Mouse (Mus musculus) left cerebral cortex, postnatal 14 days (tissue): ENCODE measurements around the gene Csmd2. TPM values are rescaled to one million over a fixed set of nuclear protein-coding genes. Genes with fewer than 3 reads are reported as not detected.
"Not testable (repeated sequence)": the region's sequence is repeated elsewhere in the genome, so short reads cannot be mapped to it uniquely, and the experiment has no call there.

Experiments
- DNase-seq, 2 experiments: peaks; one replicate each; pipeline ENCODE4 v3.0.0; 2021 to 2022; ENCODE audit warnings: low spot score in 2 of 2, mixed read lengths in 1 of 2
- intact Hi-C: fragments of 180-260 bp; cut with DNase I; formaldehyde crosslinking; loops from one replicate; pipeline ENCODE4 v1.15.1; 2025
- total RNA-seq, 2 experiments: library from RNA; stranded (reverse); gene quantifications; 2 replicates each; pipeline ENCODE4 v1.2.3; 2021

Csmd2 gene
- total RNA-seq, 2 experiments from 2014 or later = 56.9 to 61.3 TPM

DNA sequence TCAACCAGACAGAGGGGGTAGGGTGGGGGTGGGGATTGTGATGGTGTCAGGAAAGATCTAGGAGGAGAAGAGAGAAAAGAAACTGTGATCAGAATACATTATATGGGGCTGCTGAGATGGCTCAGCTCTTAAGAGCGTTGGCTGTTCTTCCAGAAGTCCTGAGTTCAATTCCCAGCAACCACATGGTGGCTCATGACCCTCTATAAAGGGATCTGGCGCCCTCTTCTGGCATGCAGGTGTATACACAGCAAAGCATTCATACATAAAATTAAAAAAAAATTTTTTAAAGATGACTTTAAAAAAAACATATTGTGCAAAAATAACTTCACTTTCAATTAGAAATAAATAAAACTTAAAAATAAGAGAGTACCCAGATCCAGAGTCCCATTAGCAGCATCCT is 555.7 kb downstream of the Csmd2 start:
- intact Hi-C loops = no loop called here
- no peak for DNase-seq

DNA sequence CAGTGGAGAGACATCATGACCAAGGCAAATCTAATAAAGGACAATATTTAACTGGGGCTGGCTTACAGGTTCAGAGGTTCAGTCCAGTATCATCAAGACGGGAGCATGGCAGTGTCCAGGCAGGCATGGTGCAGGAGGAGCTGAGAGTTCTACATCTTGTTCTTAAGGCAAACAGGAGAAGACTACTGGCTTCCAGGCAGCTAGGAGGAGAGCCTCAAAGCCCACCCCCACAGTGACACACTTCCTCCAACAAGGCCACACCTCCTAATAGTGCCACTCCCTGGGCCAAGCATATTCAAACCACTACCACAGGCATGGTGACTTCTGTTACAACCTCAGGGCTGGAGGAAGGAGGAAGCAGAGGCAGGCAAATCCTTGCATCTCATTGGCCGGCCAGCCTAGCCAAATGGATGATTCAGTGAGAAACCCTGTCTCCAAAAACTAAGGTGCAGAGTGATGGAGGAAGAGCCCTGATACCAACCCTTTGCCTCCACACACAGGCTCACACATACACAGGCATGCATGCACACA is 556.4 kb downstream of the Csmd2 start:
- DNase-seq, intact Hi-C loops: not testable (repeated sequence)

DNA sequence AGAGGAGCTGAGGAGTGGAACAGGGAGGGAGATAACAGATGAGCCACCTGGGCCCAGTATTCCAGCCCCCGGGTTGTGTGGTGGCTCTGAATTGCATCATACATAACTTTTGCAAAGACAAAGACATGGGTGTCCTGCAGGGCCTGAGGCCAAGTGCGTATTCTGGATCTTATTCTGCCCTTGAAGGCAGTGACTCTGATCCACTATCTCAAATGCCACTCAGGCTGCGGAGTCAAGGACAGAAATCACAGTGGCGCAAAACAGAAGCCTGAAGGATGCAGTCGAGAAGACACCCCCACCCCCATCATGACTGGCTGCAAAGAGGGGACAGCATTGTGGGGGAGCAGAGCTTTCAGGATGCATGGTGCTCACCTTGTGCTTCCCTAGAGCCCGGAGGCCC is 563.1 kb downstream of the Csmd2 start:
- no peak for DNase-seq
- intact Hi-C loops = no loop called here

DNA sequence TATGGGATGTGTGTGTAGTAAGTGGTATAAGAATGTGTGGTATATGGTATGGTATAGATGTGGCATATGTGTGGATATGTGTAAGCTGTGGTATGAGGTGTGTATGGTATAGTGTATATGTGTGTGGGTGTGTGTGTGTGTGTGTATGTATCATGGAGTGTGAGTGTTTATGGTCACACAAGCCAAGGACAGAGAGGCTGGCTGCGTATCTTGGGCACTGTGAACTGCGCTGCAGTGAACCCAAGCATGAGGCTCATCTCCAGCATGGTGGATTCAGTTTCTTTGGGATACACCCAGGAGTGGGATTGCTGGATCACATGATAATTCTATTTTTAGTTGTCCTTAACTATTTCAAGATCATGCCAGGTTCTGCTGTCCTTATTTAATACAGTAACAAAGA is 566.5 kb downstream of the Csmd2 start:
- peak in 1 of 2 experiments; percentile 66 for DNase-seq
- intact Hi-C loops = no loop called here

DNA sequence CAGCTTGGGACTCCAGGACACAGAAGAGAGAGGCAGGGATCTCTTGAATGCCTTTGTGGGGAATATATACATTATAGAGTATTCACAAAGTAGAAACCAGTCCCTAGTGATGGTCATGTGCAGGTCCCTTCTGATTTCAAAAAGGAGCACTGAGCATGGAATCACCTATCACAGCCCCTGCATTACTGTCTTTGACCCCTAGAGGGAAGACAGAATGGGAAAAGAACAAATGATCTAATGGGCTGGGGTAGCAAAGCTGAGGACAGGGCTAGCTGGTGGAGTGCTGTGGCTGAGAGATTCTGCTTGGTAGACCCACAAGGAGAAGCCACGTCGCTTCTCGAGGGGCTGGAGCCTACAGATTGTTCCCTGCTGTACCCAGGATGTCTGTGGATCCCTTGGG is 572.7 kb downstream of the Csmd2 start:
- intact Hi-C loops = no loop called here
- no peak for DNase-seq

DNA sequence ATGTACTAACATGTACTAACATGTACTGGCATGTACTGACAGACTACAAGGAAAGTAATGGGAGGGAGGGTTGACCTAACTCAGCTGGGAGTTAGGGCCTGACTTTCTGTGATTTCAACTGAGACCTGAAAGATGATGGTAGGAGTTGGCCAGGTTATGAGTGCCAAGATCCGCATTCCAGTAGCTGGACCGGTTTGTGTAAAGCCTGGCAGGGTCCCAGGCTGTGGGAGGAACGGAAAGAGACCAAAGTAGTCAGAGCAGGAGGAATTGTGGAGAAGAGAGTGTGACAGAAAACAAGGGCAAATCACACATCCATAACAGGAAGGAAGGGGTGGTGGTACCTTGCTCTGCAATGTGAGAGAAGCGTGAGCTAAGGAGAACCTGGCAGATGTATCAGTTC is 588.2 kb downstream of the Csmd2 start:
- no peak for DNase-seq
- intact Hi-C loops = no loop called here

DNA sequence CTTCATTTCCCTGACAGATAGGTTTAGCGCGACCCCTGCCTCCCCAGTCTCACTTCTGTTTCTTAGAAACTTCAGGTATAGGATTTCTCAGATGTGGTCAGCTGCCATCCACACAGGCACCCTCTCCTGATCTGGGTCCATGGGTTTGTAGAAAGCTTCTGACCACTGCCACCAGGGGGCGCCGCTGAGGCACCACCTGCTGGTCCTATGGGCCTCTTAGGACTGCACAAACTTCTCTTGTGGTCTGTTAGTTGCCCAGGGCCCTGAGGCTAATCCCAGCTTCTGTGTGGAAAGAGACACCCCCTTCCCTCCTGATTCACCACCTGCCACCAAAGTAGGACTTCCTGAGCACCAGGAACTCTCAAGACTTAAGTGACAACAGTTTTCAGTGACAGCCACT is 591.5 kb downstream of the Csmd2 start:
- intact Hi-C loops = no loop called here
- no peak for DNase-seq

DNA sequence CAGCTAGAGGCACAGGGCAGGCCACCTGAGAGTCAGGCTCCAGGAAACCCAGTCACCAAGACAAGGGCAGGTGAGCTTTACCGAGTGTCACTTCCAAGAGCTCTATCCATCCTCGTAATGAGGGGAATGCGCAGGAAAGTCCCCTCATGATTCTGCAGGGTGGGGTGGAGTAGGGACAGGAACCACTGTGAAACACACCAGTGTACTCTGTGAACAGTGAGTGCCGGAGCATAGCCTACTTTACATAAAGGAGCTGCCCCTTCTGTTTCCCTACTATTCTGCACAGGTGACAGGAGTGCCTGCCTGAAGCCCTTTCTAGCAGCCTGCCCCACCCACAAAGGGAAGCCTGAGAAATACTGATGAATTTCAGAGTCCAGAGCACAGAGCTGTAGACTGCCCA is 605.6 kb downstream of the Csmd2 start:
- DNase-seq = no peak
- intact Hi-C loops = no loop called here

DNA sequence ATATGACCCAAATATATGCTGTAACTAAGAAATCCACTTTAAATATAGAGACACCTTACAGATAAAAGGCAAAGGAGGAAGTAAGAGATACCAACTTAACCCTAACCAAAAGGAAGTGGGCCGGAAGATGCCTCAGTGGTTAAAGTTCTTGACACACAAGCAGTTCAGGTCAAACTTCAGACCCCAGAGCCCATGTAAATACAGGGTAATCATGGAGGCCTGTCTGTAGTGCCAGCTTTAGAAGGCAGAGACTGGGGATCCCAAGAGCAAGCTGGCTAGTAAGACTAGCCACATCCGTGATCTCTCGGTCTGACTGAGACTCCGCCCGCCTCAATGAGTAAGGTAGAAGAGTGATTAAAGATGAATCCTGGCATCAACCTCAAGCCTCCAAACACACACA is 606.4 kb downstream of the Csmd2 start:
- intact Hi-C loops = no loop called here
- no peak for DNase-seq

DNA sequence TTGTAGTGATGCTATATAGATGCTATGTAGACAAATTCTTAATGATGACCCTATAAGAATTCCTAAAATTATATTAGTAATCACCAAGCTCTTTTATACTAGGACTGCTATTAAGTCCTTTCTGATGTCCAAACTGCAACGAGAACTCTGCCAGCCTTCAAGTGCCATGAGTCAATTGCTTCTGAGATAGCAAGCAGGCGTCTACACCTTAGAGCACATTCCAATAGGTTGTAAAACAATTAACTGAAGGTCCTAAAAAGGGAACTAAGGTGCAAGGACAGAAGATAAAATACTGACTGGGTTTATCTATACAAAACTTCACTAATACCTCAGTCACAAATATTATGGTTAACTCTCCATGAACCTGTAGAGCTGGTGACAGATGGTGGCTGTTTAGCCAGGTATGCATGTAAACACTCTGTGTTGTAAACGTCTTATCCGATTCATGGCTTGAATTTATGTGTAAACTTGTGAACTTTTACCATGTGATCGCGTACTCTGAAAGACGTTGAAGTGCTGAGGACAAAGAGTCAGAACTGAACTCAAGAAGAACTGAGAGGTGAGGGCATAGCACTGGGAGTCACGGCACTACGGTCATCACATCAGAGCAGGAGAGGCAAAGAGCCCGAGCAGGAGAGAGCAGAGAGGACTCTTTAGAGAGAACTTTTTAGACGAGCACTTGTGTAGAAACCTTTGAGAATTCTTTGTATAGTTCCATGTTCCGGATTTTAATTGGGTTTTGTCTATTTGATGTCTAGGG is 610.3 kb downstream of the Csmd2 start:
- intact Hi-C loops = no loop called here
- DNase-seq = no peak

DNA sequence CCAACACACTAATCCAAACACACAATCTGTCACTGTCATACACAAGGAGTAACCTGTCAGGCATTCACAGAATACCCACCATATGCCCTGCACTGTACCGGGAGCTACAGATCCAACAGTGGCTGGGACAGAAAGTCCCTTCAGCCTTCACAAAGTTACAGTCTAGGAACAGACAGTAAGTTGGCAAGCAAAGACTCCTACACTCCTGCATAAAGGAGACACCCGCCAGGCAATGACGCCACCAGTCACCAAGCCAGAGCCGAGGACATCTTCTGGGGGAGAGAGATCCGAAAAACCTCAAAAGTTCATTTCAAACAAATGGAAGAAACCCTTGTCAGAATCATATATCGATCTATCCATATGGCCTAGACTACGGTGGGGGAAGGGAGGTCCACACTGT is 618.9 kb downstream of the Csmd2 start:
- peak; percentile 30 to 57 for DNase-seq
- intact Hi-C loops = no loop called here

DNA sequence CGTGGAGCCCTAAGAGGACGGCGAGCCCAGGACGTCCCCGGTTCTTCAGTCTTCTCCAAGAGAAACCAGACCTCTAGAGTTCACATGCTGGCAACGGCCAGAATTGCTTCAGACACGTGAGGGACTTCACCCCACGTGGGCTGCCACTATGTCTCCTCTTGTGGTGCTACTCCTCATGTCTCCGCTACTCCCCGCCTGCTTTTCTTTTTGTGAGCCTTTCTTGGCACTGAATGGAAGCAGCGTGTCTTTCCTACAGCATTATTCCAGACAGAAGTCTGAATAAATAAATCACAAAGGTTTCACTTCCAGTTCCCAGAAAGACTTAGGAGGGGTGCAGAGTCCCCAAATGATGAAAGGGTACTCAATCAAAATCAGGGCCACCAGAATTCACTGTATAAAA is 620.0 kb downstream of the Csmd2 start:
- DNase-seq = peak; percentile 21 to 45

DNA sequence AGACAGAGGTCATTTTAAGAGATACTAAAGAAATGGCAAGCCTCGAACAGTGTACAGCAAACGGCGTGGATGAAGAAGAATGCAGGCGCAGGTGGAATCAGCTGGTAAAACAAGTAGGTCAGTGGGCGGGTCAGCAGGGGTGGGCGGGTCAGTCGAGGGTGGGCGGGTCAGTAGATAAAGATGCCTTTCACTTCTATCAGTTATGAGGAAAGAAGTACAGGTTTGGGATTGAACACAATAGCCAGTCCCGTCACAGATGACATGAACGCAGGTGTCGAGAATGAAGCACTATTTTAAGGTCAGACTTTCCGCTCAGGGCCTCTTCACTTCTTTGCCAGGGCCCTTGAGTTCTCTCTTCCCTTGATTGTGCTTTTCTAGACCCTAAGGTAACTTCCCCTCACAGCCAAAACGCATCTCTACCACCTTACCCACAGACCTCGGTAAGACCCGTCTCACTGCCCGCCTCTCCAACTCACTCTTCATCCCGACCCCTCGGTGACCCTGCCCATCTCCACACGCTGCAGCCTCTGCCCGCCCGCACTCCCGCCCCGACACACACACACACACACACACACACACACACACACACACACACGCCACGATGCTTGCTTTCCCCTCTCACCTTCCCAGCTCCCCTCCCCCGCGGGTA is 621.7 kb downstream of the Csmd2 start:
- intact Hi-C loops = no loop called here
- no peak for DNase-seq

More for the DNA sequence above, 620.0 kb downstream of the Csmd2 start:
- intact Hi-C loops = no loop called here

DNA sequence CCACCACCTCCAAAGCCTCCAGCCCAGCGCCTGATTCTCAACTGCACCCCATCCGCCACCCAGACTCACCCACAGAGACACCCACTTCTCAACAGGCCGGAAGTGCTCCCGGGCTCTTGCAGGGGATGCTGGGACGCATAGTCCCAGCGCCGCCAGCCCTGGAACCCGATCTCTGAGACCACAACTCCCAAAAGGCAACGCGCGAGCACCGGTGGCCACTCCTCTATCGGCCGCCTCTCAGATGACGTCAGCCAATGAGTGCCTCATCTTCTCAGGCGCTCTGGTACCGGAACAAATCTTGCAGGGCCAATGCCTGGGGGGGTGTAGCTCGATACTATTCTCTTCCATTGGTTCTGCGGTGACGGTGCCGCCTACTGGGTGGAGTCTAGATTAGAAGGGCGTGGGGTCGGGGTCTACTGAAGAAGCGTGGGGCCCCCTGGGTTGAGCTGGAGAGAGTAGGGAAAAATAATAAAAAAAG is 622.3 kb downstream of the Csmd2 start, which contains the start of gene Zscan20:
TSS of gene Zscan20 (minus strand) at position 174 of the 478 bp plus-strand sequence.
- peak; percentile 97 to 99 for DNase-seq
- intact Hi-C loops = loop anchor here (5.0 to 10.0 kb wide), 3 partner anchors 42 to 165 kb away; partner anchors contain the start of gene Phc2

DNA sequence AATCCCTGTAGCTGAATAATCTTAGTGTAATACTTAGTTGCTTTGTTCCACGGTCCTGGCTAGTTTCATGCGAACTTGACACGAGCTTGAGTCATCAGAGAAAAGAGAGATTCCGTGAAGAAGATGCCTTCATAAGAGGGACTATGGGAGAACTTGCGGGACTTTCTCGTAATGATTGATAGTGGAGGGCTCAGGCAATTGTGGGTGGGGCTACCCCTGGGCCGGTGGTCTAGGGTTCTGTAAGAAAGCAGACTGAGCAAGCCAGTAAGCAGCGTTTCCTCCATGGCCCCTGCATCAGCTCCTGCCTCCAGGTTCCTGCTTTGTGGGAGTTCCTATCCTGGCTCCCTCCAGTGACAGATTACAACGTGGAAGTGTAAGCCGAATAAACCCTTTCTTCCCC is 623.0 kb downstream of the Csmd2 start:
- no peak for DNase-seq
- intact Hi-C loops = loop anchor here (5.0 to 10.0 kb wide), 3 partner anchors 42 to 164 kb away; partner anchors contain the start of gene Phc2

DNA sequence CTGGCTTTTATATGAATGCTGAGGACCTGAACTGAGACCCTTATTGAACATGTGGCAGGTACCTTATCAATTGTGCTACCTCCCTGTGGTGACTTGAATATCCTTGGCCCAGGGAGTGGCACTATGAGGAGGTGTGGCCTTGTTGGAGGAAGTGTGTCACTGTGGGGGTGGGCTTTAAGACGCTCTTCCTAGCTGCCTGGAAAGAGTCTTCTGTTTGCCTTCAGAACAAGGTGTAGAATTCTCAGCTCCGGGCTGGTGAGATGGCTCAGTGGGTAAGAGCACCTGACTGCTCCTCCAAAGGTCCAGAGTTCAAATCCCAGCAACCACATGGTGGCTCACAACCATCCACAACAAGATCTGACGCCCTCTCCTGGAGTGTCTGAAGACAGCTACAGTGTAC is 624.1 kb downstream of the Csmd2 start:
- intact Hi-C loops = loop anchor here (2.0 to 10.0 kb wide), 4 partner anchors 41 to 247 kb away; partner anchors contain the start of gene Phc2
- not testable (repeated sequence) for DNase-seq

DNA sequence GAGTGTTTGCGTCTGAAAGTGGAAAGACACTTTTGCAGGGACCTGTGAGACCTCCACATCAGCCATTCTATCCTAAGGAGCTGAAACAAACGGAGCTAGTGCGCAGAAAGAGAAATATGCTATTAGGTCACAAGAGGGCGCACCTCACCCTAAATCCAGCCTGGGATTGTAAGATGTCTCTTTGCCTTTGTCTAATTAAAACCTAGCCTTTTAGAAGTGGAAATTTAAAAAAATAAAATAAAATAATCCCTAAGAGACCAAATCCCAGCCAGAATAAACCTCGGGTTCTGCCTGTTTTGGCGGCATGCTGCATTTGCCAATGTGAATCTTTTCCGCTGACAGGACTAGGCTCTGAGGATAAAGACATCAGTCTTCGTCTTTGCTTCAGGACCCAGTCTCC is 625.7 kb downstream of the Csmd2 start:
- peak; percentile 71 for DNase-seq
- intact Hi-C loops = loop anchor here (2.0 to 10.0 kb wide), 4 partner anchors 39 to 245 kb away; partner anchors contain the start of gene Phc2

DNA sequence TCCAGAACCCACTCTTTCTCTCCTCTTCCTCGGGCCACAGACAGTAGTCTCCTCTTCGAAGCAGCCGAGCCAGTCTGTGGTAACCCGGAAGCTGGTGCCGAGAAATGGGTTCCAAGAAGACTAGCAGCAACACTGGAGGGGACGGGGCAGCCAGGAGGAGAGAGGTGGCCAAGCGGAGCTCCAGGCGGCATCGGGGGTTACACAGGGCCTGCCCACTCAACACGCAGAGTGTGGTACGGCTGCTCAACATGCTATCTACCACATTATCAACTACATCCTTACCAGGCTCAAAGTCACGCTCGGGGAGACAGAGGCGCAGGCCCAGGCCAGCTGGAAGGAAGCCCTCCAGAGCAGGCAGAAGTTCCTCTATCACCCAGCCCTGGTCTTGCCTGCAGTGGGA is 628.1 kb downstream of the Csmd2 start:
- no peak for DNase-seq
- intact Hi-C loops = loop anchor here (10.0 kb wide), 1 partner anchor 159 kb away; no protein-coding TSS in a partner anchor
